Mouse (Mus musculus) cerebellum, postnatal 25 days (tissue): ENCODE data around the gene Ddx19a.
"Not testable (repeated sequence)": the region's sequence is repeated elsewhere in the genome, so short reads cannot be mapped to it uniquely, and the experiment has no call there.

Experiments
- DNase-seq, 2 experiments: peaks; one replicate each; pipeline ENCODE4 v3.0.0; 2021; ENCODE audit warnings: mixed read lengths in 2 of 2

Ddx19a gene

DNA sequence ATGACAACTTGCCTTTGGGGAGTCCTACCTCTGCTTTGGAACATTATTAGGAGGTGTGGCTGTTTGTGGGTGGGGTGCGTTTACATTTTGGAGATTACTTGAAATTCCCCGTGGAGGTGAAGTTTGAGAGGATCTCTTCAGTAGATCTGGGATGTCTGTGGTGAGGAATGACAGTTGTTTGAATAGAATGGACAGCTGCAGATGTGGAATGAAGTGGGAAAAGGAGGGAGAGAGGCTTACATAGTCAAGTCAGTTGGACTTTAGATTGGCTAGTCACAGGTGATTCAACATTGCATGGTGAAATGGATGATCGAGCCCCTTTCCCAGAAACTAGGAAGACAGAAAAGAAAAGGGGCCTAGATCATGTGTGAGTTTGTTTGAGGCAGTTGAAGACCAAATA lies 65.2 kb downstream of the Ddx19a start:
- no peak for DNase-seq

DNA sequence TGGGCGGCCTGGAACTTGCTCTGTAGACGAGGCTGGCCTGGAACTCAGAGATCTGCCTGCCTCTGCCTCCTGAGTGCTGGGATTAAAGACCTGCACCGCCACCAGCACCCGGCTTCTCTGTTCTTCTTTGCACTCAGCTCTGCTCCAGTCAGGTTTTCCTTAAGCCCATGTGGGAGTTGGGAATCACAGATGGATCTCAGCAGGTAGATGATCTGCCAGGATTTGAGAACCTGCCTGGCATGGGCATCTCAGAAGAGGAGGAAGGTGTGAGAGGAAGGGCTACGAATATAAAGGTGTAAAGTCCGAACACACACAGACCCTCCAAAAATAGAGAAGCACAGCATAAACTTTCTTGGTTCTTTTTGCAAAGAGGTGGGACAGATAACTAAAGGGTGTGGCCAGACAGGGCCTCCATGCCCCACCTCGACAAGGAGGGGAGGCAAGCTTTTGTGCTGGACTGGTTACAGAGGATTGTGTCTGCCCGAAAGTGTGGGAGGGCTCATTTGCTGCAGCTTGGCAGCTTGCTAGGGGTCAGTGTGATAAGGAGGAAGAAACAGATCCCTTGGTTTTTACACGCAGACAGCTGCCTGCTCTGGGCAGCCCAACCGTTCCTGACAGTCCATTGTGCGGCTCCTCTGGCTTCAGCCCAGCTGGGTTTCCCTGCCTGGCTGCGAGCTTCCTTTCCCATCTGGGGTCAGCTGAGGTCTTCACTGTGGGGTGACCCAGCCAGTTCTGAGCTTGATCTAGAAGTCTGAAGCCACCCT lies 66.2 kb downstream of the Ddx19a start:
- DNase-seq = peak; percentile 79 to 81

DNA sequence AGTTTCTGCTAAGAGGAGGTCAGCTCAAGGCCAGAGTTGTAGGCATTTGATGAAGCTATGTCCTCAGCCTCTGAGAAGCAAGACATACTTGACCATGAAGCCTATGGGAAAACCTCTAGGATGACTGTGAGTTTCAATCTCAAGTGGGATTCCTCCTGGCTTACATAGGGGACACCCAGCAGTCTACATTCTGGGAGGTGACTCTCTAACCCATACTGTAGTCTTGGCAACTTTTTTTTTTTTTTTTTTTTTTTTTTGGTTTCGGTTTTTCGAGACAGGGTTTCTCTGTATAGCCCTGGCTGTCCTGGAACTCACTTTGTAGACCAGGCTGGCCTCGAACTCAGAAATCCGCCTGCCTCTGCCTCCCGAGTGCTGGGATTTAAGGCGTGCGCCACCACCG lies 67.9 kb downstream of the Ddx19a start:
- not testable (repeated sequence) for DNase-seq

DNA sequence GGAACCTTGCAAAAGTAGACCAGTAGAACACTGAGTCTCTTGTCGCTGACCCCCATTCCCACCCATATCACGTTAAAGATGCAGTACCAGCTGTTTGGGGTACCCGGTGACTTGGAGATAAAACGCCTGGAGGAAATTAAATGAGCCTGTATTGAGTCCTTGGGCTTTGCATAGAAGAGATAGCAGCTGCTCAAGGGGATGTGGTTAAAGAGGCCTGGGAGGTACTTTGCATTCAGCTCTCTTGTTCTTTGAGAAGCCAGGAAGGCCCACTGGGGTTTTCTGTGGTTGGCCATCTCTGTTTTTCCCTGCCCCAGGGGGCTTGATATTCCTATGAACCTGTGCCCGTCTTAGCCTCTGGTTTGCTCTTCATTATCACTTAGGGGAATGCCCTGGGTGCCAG lies 68.5 kb downstream of the Ddx19a start:
- DNase-seq = peak in 1 of 2 experiments; percentile 10

DNA sequence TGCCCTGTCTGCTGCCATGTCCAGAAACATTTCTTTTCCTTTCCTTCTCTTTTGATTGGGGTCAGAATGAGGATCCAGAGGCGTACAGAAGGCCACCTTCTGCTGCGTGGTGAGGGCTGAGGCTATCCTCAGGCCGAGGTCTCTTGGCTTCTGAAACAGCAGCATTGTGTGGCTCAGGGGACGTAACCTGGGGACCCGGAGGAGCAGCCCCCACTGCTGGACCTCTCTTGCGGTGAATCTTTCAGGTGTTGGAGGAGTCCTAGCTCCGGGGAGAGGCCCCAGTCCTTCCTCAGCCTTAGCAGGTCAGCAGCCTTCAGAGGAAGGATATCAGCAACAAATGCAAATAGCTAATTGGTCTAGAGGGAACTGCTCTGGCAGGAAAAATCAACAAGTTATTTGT lies 69.2 kb downstream of the Ddx19a start:
- DNase-seq = peak in 1 of 2 experiments; percentile 9

DNA sequence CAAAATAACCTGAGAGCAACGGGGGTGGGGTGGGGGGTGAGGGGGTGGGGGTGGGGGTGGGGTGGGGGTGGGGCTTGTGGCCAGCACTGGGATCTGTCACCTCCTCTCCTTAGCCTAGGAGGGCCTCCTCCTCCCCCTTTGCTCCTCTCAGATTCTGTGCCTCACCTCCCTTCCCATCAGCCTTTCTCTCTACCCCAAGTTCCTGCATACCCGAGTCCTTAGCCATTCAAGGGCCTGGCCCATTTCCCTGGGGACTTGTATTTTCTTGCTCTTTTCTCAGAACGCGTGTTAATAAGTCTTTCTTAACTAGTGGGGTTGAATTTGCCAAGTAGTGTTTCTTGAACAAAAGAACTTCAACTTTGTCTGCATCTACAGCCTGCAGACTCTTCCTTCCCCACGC lies 70.9 kb downstream of the Ddx19a start:
- DNase-seq = peak in 1 of 2 experiments; percentile 13

DNA sequence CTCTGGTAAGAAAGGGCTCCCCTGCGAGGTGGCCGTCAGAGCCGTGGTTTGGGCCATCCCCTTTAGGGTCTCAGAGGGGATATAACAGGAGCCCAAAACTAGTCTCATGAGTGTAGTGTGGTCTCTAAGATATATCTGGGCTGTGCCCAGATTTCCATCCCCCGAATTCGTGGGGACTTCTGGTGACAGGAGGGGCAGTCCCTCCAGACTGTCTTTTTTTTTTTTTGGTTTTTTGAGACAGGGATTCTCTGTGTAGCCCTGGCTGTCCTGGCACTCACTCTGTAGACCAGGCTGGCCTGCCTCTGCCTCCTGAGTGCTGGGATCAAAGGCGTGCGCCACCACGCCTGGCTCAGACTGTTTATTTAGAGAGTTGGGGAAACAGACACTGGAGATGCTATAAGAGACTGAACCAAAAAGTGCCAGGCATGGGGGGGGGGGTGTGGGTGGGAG lies 71.9 kb downstream of the Ddx19a start:
- peak in 1 of 2 experiments; percentile 13 for DNase-seq
